Mouse (Mus musculus) stomach, postnatal 0 days (tissue): ENCODE data around the gene Axl.

Source experiments
- CTCF ChIP-seq: IDR thresholded peaks from 2 replicates; pipeline ENCODE4 v1.5.1; 2016; ENCODE audit warnings: antibody characterized with exemption, low read depth, mild to moderate bottlenecking, moderate library complexity
- EP300 ChIP-seq: optimal IDR thresholded peaks from 2 replicates; pipeline ENCODE3; 2016; ENCODE audit warnings: antibody characterized with exemption

GRCm38 (mm10) chr7:25717478-25717877, 71.0 kb downstream of the Axl start:
- TF ChIP-seq EP300 (no peak), CTCF (no peak)
